In the genomic region with DNA sequence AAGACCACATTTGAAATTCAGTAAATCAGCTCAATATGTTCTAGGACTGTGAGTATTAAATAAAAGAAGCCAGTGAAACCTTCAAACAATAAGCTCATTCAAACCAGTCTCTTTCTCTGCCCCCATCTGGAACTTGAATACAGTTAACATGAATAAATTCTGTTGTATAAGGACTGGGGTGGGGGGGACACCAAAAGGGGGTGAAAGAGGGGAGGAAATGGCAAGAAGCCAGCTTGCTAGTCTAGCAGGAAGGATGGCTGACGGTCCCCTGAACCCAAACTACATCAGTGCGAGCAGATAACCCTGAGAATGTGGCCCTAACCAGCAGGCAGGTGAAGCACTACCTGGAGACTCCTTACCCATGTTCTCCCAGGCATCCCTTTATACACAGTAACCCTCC, we compare ENCODE assay signal across 15 mouse cellular contexts. TPM values are rescaled to one million over a fixed set of nuclear protein-coding genes. Genes with fewer than 3 reads are reported as not detected.
DNase-seq lines count a peak whose midpoint lies in the region; ATAC-seq and TF ChIP-seq lines count a peak whose summit lies in the region.
"Had no signal": no experiment of that assay in that cellular context is flagged by ENCODE, and none has a peak within 500 bp of the region (broad histone marks: within the 10 kb centered on the region; RNA-seq: fewer than 3 reads in every experiment).

No protein-coding gene starts in this region.

- WGBS in embryonic facial prominence, embryonic 14.5 days = 50% methylated on average over 2 of the region's 2 CpGs
- WGBS in hindbrain, embryonic 15.5 days = 58% methylated on average over 2 of the region's 2 CpGs
- 76% methylated on average over 2 of the region's 2 CpGs for WGBS in olfactory bulb, adult 2 months

- TF ChIP-seq POLR2A in olfactory bulb, adult 2 months (IDR thresholded peaks at IDR 0.05; ENCODE audit: insufficient read depth, low read depth, low read length) = no peak

- H3K4me1 ChIP-seq in embryonic facial prominence, embryonic 14.5 days (ENCODE audit: control insufficient read depth, insufficient read depth, low read length) = peaks cover 22% of the 10 kb centered on the region
- peaks cover 48% of the 10 kb centered on the region for H3K4me1 ChIP-seq in hindbrain, embryonic 15.5 days (replicated peaks)
- H3K4me1 ChIP-seq in olfactory bulb, adult 2 months (ENCODE audit: control insufficient read depth, insufficient read depth, low read length) = peaks cover 10% of the 10 kb centered on the region

- no peak for TF ChIP-seq CTCF in layer of hippocampus, adult 2 months (conservative IDR thresholded peaks at IDR 0.05)
- no peak for TF ChIP-seq CTCF in olfactory bulb, adult 2 months (IDR thresholded peaks at IDR 0.05; ENCODE audit: insufficient read depth, low read depth, low read length)

- H3K9me3 ChIP-seq in embryonic facial prominence, embryonic 14.5 days (ENCODE audit: control insufficient read depth, low read length) = no peaks in the 10 kb centered on the region
- no peaks in the 10 kb centered on the region for H3K9me3 ChIP-seq in hindbrain, embryonic 15.5 days
- H3K9me3 ChIP-seq: neural tube, embryonic 12.5 days had no signal

- H3K4me2 ChIP-seq in embryonic facial prominence, embryonic 14.5 days (ENCODE audit: low read depth, low read length) = no peak overlapping the region
- no peak overlapping the region for H3K4me2 ChIP-seq in hindbrain, embryonic 15.5 days
- H3K4me2 ChIP-seq: neural tube, embryonic 12.5 days had no signal

- no peak overlapping the region for H3K4me3 ChIP-seq in layer of hippocampus, adult 2 months
- no peak overlapping the region for H3K4me3 ChIP-seq in embryonic facial prominence, embryonic 14.5 days (ENCODE audit: low read depth, low read length)
- no peak overlapping the region for H3K4me3 ChIP-seq in hindbrain, embryonic 15.5 days
- H3K4me3 ChIP-seq in olfactory bulb, adult 2 months (ENCODE audit: insufficient read depth, low read depth, low read length) = no peak overlapping the region
- H3K4me3 ChIP-seq: neural tube, embryonic 12.5 days had no signal

- H3K27me3 ChIP-seq in embryonic facial prominence, embryonic 14.5 days (replicated peaks; ENCODE audit: control insufficient read depth, insufficient read depth, low read length) = no peaks in the 10 kb centered on the region
- H3K27me3 ChIP-seq in hindbrain, embryonic 15.5 days = no peaks in the 10 kb centered on the region
- H3K27me3 ChIP-seq: neural tube, embryonic 12.5 days had no signal

- no peak for ATAC-seq in embryonic facial prominence, embryonic 14.5 days (ENCODE audit: low read depth)
- ATAC-seq in hindbrain, embryonic 15.5 days (ENCODE audit: low FRiP score, low read depth) = no peak

- no peak overlapping the region for H3K9ac ChIP-seq in embryonic facial prominence, embryonic 14.5 days (ENCODE audit: low read depth, low read length)
- no peak overlapping the region for H3K9ac ChIP-seq in hindbrain, embryonic 15.5 days
- H3K9ac ChIP-seq: neural tube, embryonic 12.5 days had no signal

- no peak for DNase-seq in layer of hippocampus, adult 2 months (ENCODE audit: low spot score in 2 of 2)
- no peak for DNase-seq in layer of hippocampus, adult 11-12 months (ENCODE audit: low spot score)
- DNase-seq in embryonic facial prominence, embryonic 14.5 days (ENCODE audit: low spot score) = peak; percentile 60
- DNase-seq in retina, embryonic 14.5 days (ENCODE audit: low spot score) = no peak
- no peak for DNase-seq in layer of hippocampus, adult 9-11 months
- DNase-seq: adrenal gland, postnatal 25 days; cerebellum, adult 11-12 months; embryo, embryonic 11 days; heart, adult 18-20 months; lung, adult 18-20 months; right cerebral cortex, postnatal 14 days had no signal

- peak overlapping the region; percentile 65; the same call in 1 of the 2 replicates for H3K27ac ChIP-seq in layer of hippocampus, adult 2 months
- H3K27ac ChIP-seq in embryonic facial prominence, embryonic 14.5 days (replicated peaks; ENCODE audit: low read depth, low read length) = peak overlapping the region; percentile 59
- peak overlapping the region; percentile 66 for H3K27ac ChIP-seq in hindbrain, embryonic 15.5 days (replicated peaks)
- 0 out of 2 replicates have a peak overlapping the region, but pooled peaks have one; percentile 43 for H3K27ac ChIP-seq in olfactory bulb, adult 2 months (ENCODE audit: insufficient read depth, low read depth, low read length)
- H3K27ac ChIP-seq: neural tube, embryonic 12.5 days had no signal

- H3K36me3 ChIP-seq in embryonic facial prominence, embryonic 14.5 days (ENCODE audit: control insufficient read depth, insufficient read depth, low read length) = no peaks in the 10 kb centered on the region
- no peaks in the 10 kb centered on the region for H3K36me3 ChIP-seq in hindbrain, embryonic 15.5 days
- H3K36me3 ChIP-seq: neural tube, embryonic 12.5 days had no signal

RNA-seq across cellular contexts. Expression of gene Afap1l2, which starts 9.1 kb away (rescaled TPM):
- 10 to 100 TPM; 11.4 to 12.0 TPM for total RNA-seq in layer of hippocampus, adult 2 months (2021)
- polyA plus RNA-seq in embryonic facial prominence, embryonic 14.5 days (2014; fragmentation: Nextera tagmentation; extraction: Ambion mirVana) = 10.8 and 11.5 TPM in 2 replicates
- polyA plus RNA-seq in hindbrain, embryonic 15.5 days (2015; fragmentation: Nextera tagmentation; extraction: Ambion mirVana) = 14.5 and 16.4 TPM in 2 replicates
- polyA plus RNA-seq in olfactory bulb, adult 2 months (2012; ENCODE audit: insufficient read depth, insufficient read length, low replicate concordance, missing spikeins) = not detected in 2 replicates
- total RNA-seq: megakaryocyte, adult 5-6 weeks had no signal

Comparison
In these comparisons a context has a peak if more than half of its experiments do, and no peak if none do; other contexts are left out.
1. RNA of gene Afap1l2, which starts 9.1 kb away (polyA plus RNA-seq): 14.5 to 16.4 TPM in hindbrain, embryonic 15.5 days and 10.8 to 11.5 TPM in embryonic facial prominence, embryonic 14.5 days; not detected in olfactory bulb, adult 2 months; every median in the first group is over 10 times any median in the second.
2. Peak in every context shown above with its lines, with median percentiles within 50 percentile points of each other: H3K27ac ChIP-seq.